Mouse (Mus musculus): ENCODE data around the gene Nudt3. TPM values are rescaled to one million over a fixed set of nuclear protein-coding genes. Genes with fewer than 3 reads are reported as not detected.
A peak's percentile ranks its signal among the peaks of the same experiment; 100 is the strongest.
"Not testable (repeated sequence)": the region's sequence is repeated elsewhere in the genome, so short reads cannot be mapped to it uniquely, and the experiment has no call there.

The Nudt3 gene
- polyA plus RNA-seq, 1 experiment from 2014 or later, result 115 TPM

DNA sequence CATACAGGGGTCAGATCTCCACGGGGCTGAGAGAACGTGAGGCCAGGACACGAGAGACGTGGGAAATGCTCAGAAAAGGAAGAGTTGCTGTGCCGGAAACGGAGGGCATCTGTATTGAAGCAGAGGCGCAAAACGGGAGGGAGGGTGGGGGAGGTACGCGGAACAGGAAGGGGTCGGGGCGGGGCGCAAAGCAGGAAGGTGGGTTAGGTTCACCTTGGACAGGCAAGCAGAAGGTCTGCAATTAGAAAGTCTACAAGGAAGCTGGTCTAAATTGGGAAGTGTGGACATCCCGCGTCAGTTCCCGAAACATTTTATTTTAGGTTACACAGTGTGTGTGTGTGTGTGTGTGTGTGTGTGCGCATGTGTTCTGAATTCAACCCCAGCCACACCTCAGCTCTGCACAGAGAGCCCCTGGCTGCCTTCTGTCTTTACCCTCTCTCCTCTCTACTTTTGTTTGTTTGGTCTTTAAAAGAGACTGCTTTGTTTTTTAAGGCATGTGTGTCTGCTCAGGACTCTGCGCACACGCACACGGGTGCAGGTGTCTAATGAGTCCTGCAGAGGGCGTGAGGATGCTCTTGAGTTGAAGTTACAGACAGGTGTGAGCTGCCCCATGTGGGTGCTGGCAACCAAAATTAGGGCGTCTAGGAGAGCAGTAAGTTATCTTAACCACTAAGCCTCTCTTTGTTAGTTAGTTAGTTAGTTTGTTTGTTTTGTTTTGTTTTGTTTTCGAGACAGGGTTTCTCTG is 28.9 kb upstream of the Nudt3 start:
- Histone ChIP-seq H3K27me3 (ENCODE audit: control insufficient read depth, insufficient read depth, low read length) (no peaks in the 10 kb centered on the region), H3K36me3 (replicated peaks; ENCODE audit: control insufficient read depth, insufficient read depth) (no peaks in the 10 kb centered on the region), H3K9me3 (ENCODE audit: control insufficient read depth, low read length) (no peaks in the 10 kb centered on the region), H3K9ac (no peak overlapping the region), H3K4me2 (replicated peaks) (no peak overlapping the region), H3K4me3 (replicated peaks; ENCODE audit: low read length) (no peak overlapping the region), H3K4me1 (replicated peaks; ENCODE audit: control insufficient read depth, insufficient read depth, low read length) (peaks cover 10% of the 10 kb centered on the region; the same call in 1 of the 2 replicates), H3K27ac (no peak overlapping the region)
- WGBS, result 82% methylated on average over 23 of the region's 23 CpGs
- no peak for DNase-seq (ENCODE audit: low spot score)
- ATAC-seq (ENCODE audit: low FRiP score), result no peak

- no peaks in the 10 kb centered on the region for H3K36me3 ChIP-seq (replicated peaks; ENCODE audit: control insufficient read depth, insufficient read depth)
- H3K4me1 ChIP-seq (replicated peaks; ENCODE audit: control insufficient read depth, insufficient read depth, low read length), result peaks cover 5% of the 10 kb centered on the region; the same call in 1 of the 2 replicates
- 83% methylated on average over 13 of the region's 13 CpGs for WGBS
- no peak overlapping the region for H3K9ac ChIP-seq
- H3K9me3 ChIP-seq (ENCODE audit: control insufficient read depth, low read length), result no peaks in the 10 kb centered on the region
- H3K4me3 ChIP-seq (replicated peaks; ENCODE audit: low read length), result no peak overlapping the region
- H3K27me3 ChIP-seq (ENCODE audit: control insufficient read depth, insufficient read depth, low read length), result no peaks in the 10 kb centered on the region
- DNase-seq (ENCODE audit: low spot score), result no peak
- H3K27ac ChIP-seq, result no peak overlapping the region
- no peak for ATAC-seq (ENCODE audit: low FRiP score)
- no peak overlapping the region for H3K4me2 ChIP-seq (replicated peaks)
Observed at GRCm38 (mm10) chr17:27650586-27650985, 27.3 kb upstream of the Nudt3 start.

- peak; percentile 61 for DNase-seq (ENCODE audit: low spot score)
- peaks cover 5% of the 10 kb centered on the region; the same call in 1 of the 2 replicates for H3K4me1 ChIP-seq (replicated peaks; ENCODE audit: control insufficient read depth, insufficient read depth, low read length)
- WGBS, result 13% methylated on average over 12 of the region's 12 CpGs
- H3K9me3 ChIP-seq (ENCODE audit: control insufficient read depth, low read length), result no peaks in the 10 kb centered on the region
- H3K4me3 ChIP-seq (replicated peaks; ENCODE audit: low read length), result no peak overlapping the region
- no peak overlapping the region for H3K27ac ChIP-seq
- H3K4me2 ChIP-seq (replicated peaks), result no peak overlapping the region
- no peaks in the 10 kb centered on the region for H3K36me3 ChIP-seq (replicated peaks; ENCODE audit: control insufficient read depth, insufficient read depth)
- no peak for ATAC-seq (ENCODE audit: low FRiP score)
- H3K9ac ChIP-seq, result no peak overlapping the region
- H3K27me3 ChIP-seq (ENCODE audit: control insufficient read depth, insufficient read depth, low read length), result no peaks in the 10 kb centered on the region
Observed at GRCm38 (mm10) chr17:27650160-27650559, 26.9 kb upstream of the Nudt3 start.

GRCm38 (mm10) chr17:27645807-27646206 is 22.5 kb upstream of the Nudt3 start:
- Histone ChIP-seq H3K36me3 (replicated peaks; ENCODE audit: control insufficient read depth, insufficient read depth) (no peaks in the 10 kb centered on the region), H3K4me1 (replicated peaks; ENCODE audit: control insufficient read depth, insufficient read depth, low read length) (peaks cover 5% of the 10 kb centered on the region; the same call in 1 of the 2 replicates), H3K27ac (no peak overlapping the region), H3K4me2 (replicated peaks) (no peak overlapping the region), H3K9ac (no peak overlapping the region), H3K27me3 (ENCODE audit: control insufficient read depth, insufficient read depth, low read length) (no peaks in the 10 kb centered on the region), H3K4me3 (replicated peaks; ENCODE audit: low read length) (no peak overlapping the region), H3K9me3 (ENCODE audit: control insufficient read depth, low read length) (no peaks in the 10 kb centered on the region)
- no peak for DNase-seq (ENCODE audit: low spot score)
- WGBS, result 59% methylated on average over 7 of the region's 7 CpGs
- ATAC-seq (ENCODE audit: low FRiP score), result no peak

DNA sequence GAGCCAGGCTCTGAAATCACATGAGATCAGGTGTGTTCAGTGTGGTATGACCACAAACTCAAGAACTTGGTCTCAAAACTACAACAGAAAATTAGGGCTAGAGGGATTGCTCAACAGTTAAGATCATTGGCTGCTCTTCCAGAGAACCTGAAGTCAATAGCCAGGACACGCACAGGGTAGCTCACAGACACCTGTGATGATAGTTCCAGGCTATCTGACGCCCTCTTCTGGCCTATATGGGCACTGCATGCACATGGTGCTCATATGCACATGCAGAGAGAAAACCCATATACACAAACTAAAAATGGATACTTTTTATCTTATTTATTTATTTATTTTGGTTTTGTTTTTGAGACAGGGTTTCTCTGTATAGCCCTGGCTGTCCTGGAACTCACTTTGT is 21.3 kb upstream of the Nudt3 start:
- no peak overlapping the region for H3K4me3 ChIP-seq (replicated peaks; ENCODE audit: low read length)
- no peak overlapping the region for H3K4me2 ChIP-seq (replicated peaks)
- no peaks in the 10 kb centered on the region for H3K9me3 ChIP-seq (ENCODE audit: control insufficient read depth, low read length)
- peaks cover 5% of the 10 kb centered on the region; the same call in 1 of the 2 replicates for H3K4me1 ChIP-seq (replicated peaks; ENCODE audit: control insufficient read depth, insufficient read depth, low read length)
- 41% methylated on average over 2 of the region's 2 CpGs for WGBS
- H3K27me3 ChIP-seq (ENCODE audit: control insufficient read depth, insufficient read depth, low read length), result no peaks in the 10 kb centered on the region
- ATAC-seq (ENCODE audit: low FRiP score), result no peak
- H3K36me3 ChIP-seq (replicated peaks; ENCODE audit: control insufficient read depth, insufficient read depth), result no peaks in the 10 kb centered on the region
- no peak overlapping the region for H3K9ac ChIP-seq
- DNase-seq (ENCODE audit: low spot score), result no peak
- H3K27ac ChIP-seq, result no peak overlapping the region

GRCm38 (mm10) chr17:27643756-27644155 is 20.5 kb upstream of the Nudt3 start:
- Histone ChIP-seq H3K9ac (no peak overlapping the region), H3K4me3 (replicated peaks; ENCODE audit: low read length) (no peak overlapping the region), H3K27ac (peak overlapping the region; percentile 73), H3K4me2 (replicated peaks) (no peak overlapping the region), H3K36me3 (replicated peaks; ENCODE audit: control insufficient read depth, insufficient read depth) (no peaks in the 10 kb centered on the region), H3K27me3 (ENCODE audit: control insufficient read depth, insufficient read depth, low read length) (no peaks in the 10 kb centered on the region), H3K4me1 (replicated peaks; ENCODE audit: control insufficient read depth, insufficient read depth, low read length) (peaks cover 5% of the 10 kb centered on the region; the same call in 1 of the 2 replicates), H3K9me3 (ENCODE audit: control insufficient read depth, low read length) (no peaks in the 10 kb centered on the region)
- ATAC-seq (ENCODE audit: low FRiP score) (no peak), DNase-seq (ENCODE audit: low spot score) (no peak)
- 86% methylated on average over 9 of the region's 9 CpGs for WGBS

GRCm38 (mm10) chr17:27643101-27643500 is 19.8 kb upstream of the Nudt3 start:
- 31% methylated on average over 6 of the region's 6 CpGs for WGBS
- H3K4me2 ChIP-seq (replicated peaks), result peak overlapping the region; percentile 6
- no peak overlapping the region for H3K9ac ChIP-seq
- H3K4me1 ChIP-seq (replicated peaks; ENCODE audit: control insufficient read depth, insufficient read depth, low read length), result peaks cover 5% of the 10 kb centered on the region; the same call in 1 of the 2 replicates
- H3K36me3 ChIP-seq (replicated peaks; ENCODE audit: control insufficient read depth, insufficient read depth), result no peaks in the 10 kb centered on the region
- peak overlapping the region; percentile 73 for H3K27ac ChIP-seq
- no peaks in the 10 kb centered on the region for H3K27me3 ChIP-seq (ENCODE audit: control insufficient read depth, insufficient read depth, low read length)
- no peak for ATAC-seq (ENCODE audit: low FRiP score)
- no peaks in the 10 kb centered on the region for H3K9me3 ChIP-seq (ENCODE audit: control insufficient read depth, low read length)
- no peak for DNase-seq (ENCODE audit: low spot score)
- H3K4me3 ChIP-seq (replicated peaks; ENCODE audit: low read length), result no peak overlapping the region

DNA sequence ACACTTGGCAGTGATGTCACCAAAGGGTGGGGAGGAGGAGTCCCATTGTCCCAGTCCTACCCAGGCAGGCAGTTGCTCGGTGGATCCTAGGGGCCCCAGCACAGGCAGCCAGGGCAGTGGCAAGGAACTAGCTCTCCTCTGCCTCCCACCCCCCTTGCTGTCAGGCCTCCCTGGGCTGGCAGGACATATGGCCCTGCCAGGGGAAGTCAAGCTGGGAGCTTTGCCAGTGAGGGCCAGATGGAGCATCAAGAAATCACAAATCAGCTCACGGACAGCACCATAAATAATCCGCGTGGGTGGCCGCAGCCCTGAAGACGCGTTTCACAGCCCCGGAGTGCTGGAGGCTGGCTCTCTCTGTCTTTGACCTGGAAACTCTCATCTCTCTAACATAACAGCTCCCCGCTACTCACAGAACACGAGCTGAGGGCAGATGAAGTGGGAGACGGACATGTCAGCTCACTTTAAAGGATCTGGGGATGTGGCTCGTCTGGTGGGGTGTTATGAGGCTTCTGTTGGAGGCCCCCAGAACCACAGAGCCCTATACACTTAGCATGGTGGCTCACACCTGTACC is 19.3 kb upstream of the Nudt3 start:
- DNase-seq (ENCODE audit: low spot score) (peak; percentile 72), ATAC-seq (ENCODE audit: low FRiP score) (peak; percentile 87)
- Histone ChIP-seq H3K4me3 (replicated peaks; ENCODE audit: low read length) (no peak overlapping the region), H3K27me3 (ENCODE audit: control insufficient read depth, insufficient read depth, low read length) (no peaks in the 10 kb centered on the region), H3K9ac (peak overlapping the region; percentile 31; the same call in 1 of the 2 replicates), H3K27ac (peak overlapping the region; percentile 73), H3K36me3 (replicated peaks; ENCODE audit: control insufficient read depth, insufficient read depth) (no peaks in the 10 kb centered on the region), H3K4me2 (replicated peaks) (peak overlapping the region; percentile 6), H3K4me1 (replicated peaks; ENCODE audit: control insufficient read depth, insufficient read depth, low read length) (peaks cover 5% of the 10 kb centered on the region; the same call in 1 of the 2 replicates), H3K9me3 (ENCODE audit: control insufficient read depth, low read length) (no peaks in the 10 kb centered on the region)
- 7% methylated on average over 12 of the region's 12 CpGs for WGBS

DNA sequence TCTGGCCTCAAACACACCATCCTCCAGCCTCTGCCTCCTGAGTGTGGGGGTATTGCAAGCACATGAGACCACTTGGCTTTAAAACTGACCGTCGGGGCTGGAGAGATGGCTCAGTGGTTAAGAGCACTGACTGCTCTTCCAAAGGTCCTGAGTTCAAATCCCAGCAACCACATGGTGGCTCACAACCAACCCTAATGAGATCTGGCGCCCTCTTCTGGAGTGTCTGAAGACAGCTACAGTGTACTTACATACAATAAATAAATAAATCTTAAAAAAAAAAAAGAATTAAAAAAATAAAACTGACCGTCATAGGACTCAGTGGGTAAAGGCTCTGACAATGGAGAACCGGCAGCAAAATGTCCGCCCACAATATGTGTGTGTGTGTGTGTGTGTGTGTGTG is 16.6 kb upstream of the Nudt3 start:
- 92% methylated on average over 6 of the region's 6 CpGs for WGBS
- not testable (repeated sequence) for ATAC-seq (ENCODE audit: low FRiP score); H3K9ac ChIP-seq

More for the DNA sequence above, 16.6 kb upstream of the Nudt3 start:
- not testable (repeated sequence) for H3K9me3 ChIP-seq (ENCODE audit: control insufficient read depth, low read length); H3K36me3 ChIP-seq (replicated peaks; ENCODE audit: control insufficient read depth, insufficient read depth); H3K27me3 ChIP-seq (ENCODE audit: control insufficient read depth, insufficient read depth, low read length); H3K4me2 ChIP-seq (replicated peaks); H3K4me3 ChIP-seq (replicated peaks; ENCODE audit: low read length); DNase-seq (ENCODE audit: low spot score); H3K27ac ChIP-seq
- peaks cover 13% of the 10 kb centered on the region for H3K4me1 ChIP-seq (replicated peaks; ENCODE audit: control insufficient read depth, insufficient read depth, low read length)

Data from hindbrain, embryonic 14.5 days (tissue).